Mouse (Mus musculus): ENCODE measurements around the gene Gm49322. TPM values are rescaled to one million over a fixed set of nuclear protein-coding genes. Genes with fewer than 3 reads are reported as not detected.
A peak's percentile ranks its signal among the peaks of the same experiment; 100 is the strongest.

Gene Gm49322
- polyA plus RNA-seq, 1 experiment from 2014 or later = 2.3 TPM

DNA sequence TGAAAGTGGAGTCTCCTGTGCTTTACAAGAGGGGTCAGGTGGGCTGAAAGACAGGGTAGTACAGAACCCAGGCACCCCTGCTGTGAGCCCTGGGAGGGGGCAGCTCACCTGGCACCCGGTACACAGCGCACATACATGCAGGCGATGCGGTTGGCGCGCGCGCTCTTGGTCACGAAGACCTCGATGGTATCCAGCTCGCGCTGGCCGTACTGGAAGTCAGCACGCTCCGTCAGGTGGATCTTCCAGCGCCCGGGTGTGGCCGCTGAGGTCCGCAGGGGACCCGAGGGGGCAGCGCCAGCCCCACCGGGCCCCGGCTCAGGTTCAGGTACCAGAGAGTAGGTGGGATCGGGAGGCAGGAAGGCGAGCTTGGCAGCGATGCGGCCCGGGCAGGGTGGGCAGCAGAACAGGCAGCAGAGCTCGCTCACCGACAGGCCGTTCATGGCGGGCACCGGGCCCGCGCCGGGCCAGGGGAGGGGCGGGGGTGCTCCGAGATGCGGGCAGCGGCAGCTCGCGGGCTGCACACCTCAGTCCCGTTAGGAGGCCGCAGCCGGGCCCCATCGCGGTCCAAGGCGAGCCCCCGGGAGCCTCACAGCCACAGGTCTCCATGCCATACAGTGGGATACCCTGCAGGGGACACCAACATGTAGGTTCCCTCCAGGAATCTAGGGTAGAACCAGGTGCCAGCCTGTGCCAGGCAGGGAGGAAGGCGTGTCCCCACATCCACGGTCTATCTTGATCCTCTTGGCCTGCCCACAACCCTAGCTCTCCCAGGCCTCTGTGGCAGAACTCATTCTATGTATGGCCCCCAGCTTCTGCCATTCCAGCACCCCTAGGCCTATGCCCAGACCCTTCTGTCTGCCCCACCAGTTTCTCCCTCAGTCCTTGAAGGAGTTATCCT, 19.2 kb upstream of the Gm49322 start:
- Histone ChIP-seq H3K4me3 (ENCODE audit: low read depth, low read length) (no peak overlapping the region), H3K9me3 (ENCODE audit: control insufficient read depth) (no peaks in the 10 kb centered on the region), H3K4me2 (replicated peaks; ENCODE audit: low read depth) (peak overlapping the region; percentile 32), H3K4me1 (replicated peaks; ENCODE audit: control insufficient read depth, insufficient read depth, low read length) (peaks cover 9% of the 10 kb centered on the region; the same call in 1 of the 2 replicates), H3K27ac (ENCODE audit: low read depth, low read length) (peak overlapping the region; percentile 60), H3K9ac (ENCODE audit: low read depth, low read length) (peak overlapping the region; percentile 34; the same call in 1 of the 2 replicates), H3K27me3 (replicated peaks; ENCODE audit: control insufficient read depth, insufficient read depth, low read length) (no peaks in the 10 kb centered on the region), H3K36me3 (ENCODE audit: control insufficient read depth, insufficient read depth) (peaks cover 41% of the 10 kb centered on the region; the same call in 1 of the 2 replicates)
- no peak for ATAC-seq
- 88% methylated on average over 40 of the region's 51 CpGs for WGBS
- TF ChIP-seq CTCF (IDR thresholded peaks at IDR 0.05; ENCODE audit: low read depth) = no peak

DNA sequence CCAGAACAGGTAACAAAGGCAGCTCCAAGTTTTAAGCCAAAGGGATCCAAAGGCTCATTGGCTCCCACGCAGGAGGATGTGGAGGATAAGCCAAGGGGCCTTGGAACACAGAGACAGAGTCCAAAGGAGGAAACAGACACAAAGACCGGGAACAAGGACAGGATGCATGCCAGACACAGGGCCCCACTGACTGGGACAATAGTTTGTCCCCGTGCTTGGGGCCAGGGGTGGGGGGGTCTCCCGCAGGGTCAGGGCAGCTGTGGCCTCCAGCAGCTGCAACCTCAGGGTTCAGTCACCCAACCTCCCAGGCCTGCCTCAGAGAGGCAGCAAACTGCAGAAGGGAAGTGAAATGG, 18.5 kb upstream of the Gm49322 start:
- Histone ChIP-seq H3K27ac (ENCODE audit: low read depth, low read length) (peak overlapping the region; percentile 60), H3K9me3 (ENCODE audit: control insufficient read depth) (no peaks in the 10 kb centered on the region), H3K36me3 (ENCODE audit: control insufficient read depth, insufficient read depth) (peaks cover 38% of the 10 kb centered on the region; the same call in 1 of the 2 replicates), H3K4me2 (replicated peaks; ENCODE audit: low read depth) (peak overlapping the region; percentile 32; the same call in 1 of the 2 replicates), H3K4me3 (ENCODE audit: low read depth, low read length) (no peak overlapping the region), H3K4me1 (replicated peaks; ENCODE audit: control insufficient read depth, insufficient read depth, low read length) (peaks cover 9% of the 10 kb centered on the region; the same call in 1 of the 2 replicates), H3K9ac (ENCODE audit: low read depth, low read length) (no peak overlapping the region), H3K27me3 (replicated peaks; ENCODE audit: control insufficient read depth, insufficient read depth, low read length) (no peaks in the 10 kb centered on the region)
- peak; percentile 9; the same call in 1 of the 2 replicates for ATAC-seq
- 32% methylated on average over 4 of the region's 4 CpGs for WGBS
- TF ChIP-seq CTCF (IDR thresholded peaks at IDR 0.05; ENCODE audit: low read depth) = no peak

DNA sequence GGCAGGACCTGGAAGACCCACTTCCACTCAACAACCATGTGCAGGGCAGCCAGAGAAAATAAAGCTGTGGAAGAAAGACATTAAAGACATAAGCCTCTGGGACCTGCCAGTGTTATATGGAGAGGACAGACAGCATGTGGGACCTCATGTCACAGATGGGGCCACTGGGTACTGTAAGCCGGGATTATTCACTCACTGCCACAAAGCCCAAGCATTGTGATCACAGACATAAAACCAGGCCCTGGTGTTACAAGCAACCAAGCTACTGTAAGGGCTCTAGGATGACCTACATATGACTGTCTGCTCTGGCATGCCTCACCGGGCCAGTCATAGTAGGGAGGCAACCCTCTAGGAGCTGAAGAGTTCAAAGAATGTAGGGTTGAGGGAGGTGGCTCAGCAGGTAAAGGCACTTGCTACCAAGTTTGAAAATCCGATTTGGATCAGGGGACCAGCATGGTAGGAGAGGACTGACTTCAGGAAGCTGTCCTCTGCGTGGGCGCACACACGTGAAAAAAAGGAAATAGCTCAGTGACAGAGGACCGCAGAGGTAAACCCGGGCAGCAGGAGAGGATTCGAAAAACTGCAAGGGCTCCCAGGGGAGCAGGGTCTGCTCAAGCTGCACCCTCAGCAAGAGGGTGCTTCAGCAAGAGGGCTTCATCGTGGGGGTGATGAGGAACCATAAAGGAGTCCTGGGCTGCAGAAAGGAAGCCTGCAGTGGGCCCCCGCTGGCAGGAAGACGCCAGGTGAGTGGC, 16.5 kb upstream of the Gm49322 start:
- peak overlapping the region; percentile 84 for H3K27ac ChIP-seq (ENCODE audit: low read depth, low read length)
- 10% methylated on average over 12 of the region's 12 CpGs for WGBS
- no peaks in the 10 kb centered on the region for H3K9me3 ChIP-seq (ENCODE audit: control insufficient read depth)
- no peak for TF ChIP-seq CTCF (IDR thresholded peaks at IDR 0.05; ENCODE audit: low read depth)
- no peaks in the 10 kb centered on the region for H3K27me3 ChIP-seq (replicated peaks; ENCODE audit: control insufficient read depth, insufficient read depth, low read length)
- H3K4me3 ChIP-seq (ENCODE audit: low read depth, low read length) = peak overlapping the region; percentile 96
- no peak for ATAC-seq
- H3K36me3 ChIP-seq (ENCODE audit: control insufficient read depth, insufficient read depth) = peaks cover 25% of the 10 kb centered on the region; the same call in 1 of the 2 replicates
- peaks cover 9% of the 10 kb centered on the region; the same call in 1 of the 2 replicates for H3K4me1 ChIP-seq (replicated peaks; ENCODE audit: control insufficient read depth, insufficient read depth, low read length)
- peak overlapping the region; percentile 93 for H3K9ac ChIP-seq (ENCODE audit: low read depth, low read length)
- H3K4me2 ChIP-seq (replicated peaks; ENCODE audit: low read depth) = peak overlapping the region; percentile 90

DNA sequence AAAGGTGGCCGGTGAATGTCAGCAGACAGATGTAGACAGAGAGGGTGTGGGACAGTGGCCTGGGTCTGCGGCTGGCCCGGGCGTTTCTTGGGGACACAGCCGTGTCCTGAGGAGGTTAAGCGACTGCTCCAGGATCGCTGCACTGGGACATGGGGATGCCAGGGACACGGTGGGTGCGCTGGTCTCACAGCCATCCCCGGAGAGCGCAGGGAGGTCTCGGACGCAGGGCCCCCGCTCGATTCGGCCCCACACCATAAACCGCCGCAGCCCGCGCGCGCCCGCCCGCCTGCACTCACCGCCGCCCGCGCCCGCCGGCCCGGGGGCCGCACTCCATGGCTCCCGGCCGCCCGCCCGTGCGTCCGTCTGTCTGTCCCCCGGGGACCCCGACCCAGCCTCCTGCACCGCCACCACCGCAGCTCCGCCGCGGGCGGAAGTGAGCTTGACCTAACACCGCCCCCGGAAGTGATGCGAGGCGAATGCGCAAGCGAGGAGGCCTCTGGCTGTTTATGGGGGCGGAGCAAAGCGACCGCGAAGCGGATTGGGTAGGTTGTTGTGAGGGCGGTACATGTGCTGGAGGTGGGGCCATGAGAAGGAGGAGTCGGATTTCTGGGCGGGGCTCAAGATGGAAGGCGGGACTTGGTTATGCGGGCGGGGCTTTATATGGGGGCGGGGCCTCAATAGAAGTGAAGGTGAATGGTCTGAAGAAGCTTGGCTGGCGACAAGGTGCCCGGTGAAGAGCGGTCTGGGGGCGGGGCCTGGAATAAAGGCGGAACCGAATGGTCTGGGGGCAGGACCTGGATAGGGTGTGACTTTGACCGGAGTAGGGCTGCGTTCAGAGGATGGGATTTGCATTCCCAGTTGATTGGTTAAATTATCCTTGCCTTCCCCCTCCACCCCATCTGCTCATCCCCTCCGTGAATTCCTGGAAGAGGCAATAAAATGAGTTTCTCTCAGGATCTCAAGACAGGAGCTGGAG, 15.7 kb upstream of the Gm49322 start, which contains the start of gene Abhd17a:
TSS of gene Abhd17a (minus strand) at position 463 of the 976 bp plus-strand sequence.
- H3K36me3 ChIP-seq (ENCODE audit: control insufficient read depth, insufficient read depth) = peaks cover 17% of the 10 kb centered on the region; the same call in 1 of the 2 replicates
- no peaks in the 10 kb centered on the region for H3K9me3 ChIP-seq (ENCODE audit: control insufficient read depth)
- peak within 1 kb of the TSS; percentile 96 for H3K4me3 ChIP-seq (ENCODE audit: low read depth, low read length)
- peak within 1 kb of the TSS; percentile 93 for H3K9ac ChIP-seq (ENCODE audit: low read depth, low read length)
- H3K4me1 ChIP-seq (replicated peaks; ENCODE audit: control insufficient read depth, insufficient read depth, low read length) = peaks cover 5% of the 10 kb centered on the region; the same call in 1 of the 2 replicates
- peak within 1 kb of the TSS; percentile 90 for H3K4me2 ChIP-seq (replicated peaks; ENCODE audit: low read depth)
- H3K27me3 ChIP-seq (replicated peaks; ENCODE audit: control insufficient read depth, insufficient read depth, low read length) = no peaks in the 10 kb centered on the region
- peak within 1 kb of the TSS; percentile 84 for H3K27ac ChIP-seq (ENCODE audit: low read depth, low read length)
- peak; percentile 94 for ATAC-seq
- TF ChIP-seq CTCF (IDR thresholded peaks at IDR 0.05; ENCODE audit: low read depth) = no peak
- WGBS = under 1% methylated on average over 73 of the region's 73 CpGs

DNA sequence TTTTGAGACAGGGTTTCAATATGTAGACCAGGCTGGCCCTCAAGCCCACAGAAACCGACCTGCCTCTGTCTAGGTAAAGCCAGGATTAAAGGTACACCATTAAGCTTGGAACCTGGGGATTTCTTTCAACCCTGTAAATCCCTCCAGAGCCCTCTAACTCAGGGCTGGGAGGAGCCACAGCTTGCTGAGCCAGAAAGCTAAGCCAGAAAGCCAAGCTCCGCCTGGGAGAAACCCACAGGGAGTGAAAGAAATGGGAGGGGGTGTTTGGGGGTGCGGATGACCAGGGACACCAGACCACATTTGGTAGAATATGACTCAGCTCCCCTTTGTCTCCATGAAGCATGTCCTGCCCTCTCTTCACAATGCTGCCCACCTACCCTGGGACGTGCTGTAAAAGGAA, 9.5 kb upstream of the Gm49322 start:
- H3K9me3 ChIP-seq (ENCODE audit: control insufficient read depth) = no peaks in the 10 kb centered on the region
- no peaks in the 10 kb centered on the region for H3K27me3 ChIP-seq (replicated peaks; ENCODE audit: control insufficient read depth, insufficient read depth, low read length)
- H3K36me3 ChIP-seq (ENCODE audit: control insufficient read depth, insufficient read depth) = no peaks in the 10 kb centered on the region
- TF ChIP-seq CTCF (IDR thresholded peaks at IDR 0.05; ENCODE audit: low read depth) = no peak
- H3K4me2 ChIP-seq (replicated peaks; ENCODE audit: low read depth) = no peak overlapping the region
- no peak for ATAC-seq
- WGBS = 40% methylated on average over 4 of the region's 4 CpGs
- no peak overlapping the region for H3K27ac ChIP-seq (ENCODE audit: low read depth, low read length)
- H3K9ac ChIP-seq (ENCODE audit: low read depth, low read length) = no peak overlapping the region
- H3K4me3 ChIP-seq (ENCODE audit: low read depth, low read length) = no peak overlapping the region
- no peaks in the 10 kb centered on the region for H3K4me1 ChIP-seq (replicated peaks; ENCODE audit: control insufficient read depth, insufficient read depth, low read length)
